Mouse (Mus musculus) hindbrain, embryonic 11.5 days (tissue): Measurements from ENCODE around the gene Camkmt. TPM values are rescaled to one million over a fixed set of nuclear protein-coding genes. Genes with fewer than 3 reads are reported as not detected.

Experiments
- ATAC-seq: fragments of 200-750 bp; cut with Nextera tagmentation; 2 replicates; pipeline ENCODE4 v1.8.0; 2017; ENCODE audit warnings: mild to moderate bottlenecking, moderate TSS enrichment, moderate library complexity; ENCODE audit not compliant: low FRiP score
- DNase-seq: peaks from one replicate; pipeline ENCODE4 v3.0.0-alpha.2; 2015; ENCODE audit warnings: low spot score
- H3K27ac ChIP-seq: fragments of 300-500 bp; sonication (generic); 2 replicates; pipeline ENCODE4 v1.5.1; 2014; ENCODE audit warnings: mild to moderate bottlenecking, low read depth, low read length
- H3K27me3 ChIP-seq: fragments of 300-500 bp; sonication (generic); 2 replicates; pipeline ENCODE4 v1.6.1; 2014; ENCODE audit warnings: mild to moderate bottlenecking, low read length, moderate library complexity, mixed read lengths; ENCODE audit not compliant: control insufficient read depth, insufficient read depth
- H3K36me3 ChIP-seq: fragments of 300-500 bp; sonication (generic); 2 replicates; pipeline ENCODE4 v1.6.1; 2014; ENCODE audit warnings: mild to moderate bottlenecking, low read length, moderate library complexity, mixed read lengths; ENCODE audit not compliant: control insufficient read depth, insufficient read depth
- H3K4me1 ChIP-seq: fragments of 300-500 bp; sonication (generic); replicated peaks from 2 replicates; pipeline ENCODE4 v1.6.1; 2014; ENCODE audit warnings: low read length, mixed read lengths; ENCODE audit not compliant: control insufficient read depth, insufficient read depth
- H3K4me2 ChIP-seq: fragments of 300-500 bp; sonication (generic); replicated peaks from 2 replicates; pipeline ENCODE4 v1.6.1; 2014; ENCODE audit warnings: mild to moderate bottlenecking, low read depth, low read length
- H3K4me3 ChIP-seq: fragments of 300-500 bp; sonication (generic); 2 replicates; pipeline ENCODE4 v1.5.1; 2014; ENCODE audit warnings: low read depth, low read length
- H3K9ac ChIP-seq: fragments of 300-500 bp; sonication (generic); 2 replicates; pipeline ENCODE4 v1.6.1; 2014; ENCODE audit warnings: low read depth, low read length
- H3K9me3 ChIP-seq: fragments of 300-500 bp; sonication (generic); 2 replicates; pipeline ENCODE4 v1.6.1; 2016; ENCODE audit warnings: low read length; ENCODE audit not compliant: control insufficient read depth
- WGBS: fragments of 180-500 bp; shearing (Covaris S2); extraction: QIAGEN DNeasy Blood & Tissue Kit; methylation state at CpG from one replicate; pipeline ENCODE4 v1.1.7; 2014; 5-methylcytosine and 5-hydroxymethylcytosine counted together
- polyA plus RNA-seq: library from polyadenylated mRNA; unstranded; fragments of >200 nt; fragmentation: Nextera tagmentation; extraction: Ambion mirVana; gene quantifications from 2 replicates; pipeline ENCODE4 v1.2.1, GENCODE M21; 2014

The Camkmt gene
- polyA plus RNA-seq, 1 experiment from 2014 or later: 16.7 TPM

- H3K4me2 ChIP-seq: no peak overlapping the region
- H3K9me3 ChIP-seq: no peaks in the 10 kb centered on the region
- DNase-seq (peak; percentile 45), ATAC-seq (no peak)
- no peak overlapping the region for H3K27ac ChIP-seq
- H3K36me3 ChIP-seq: no peaks in the 10 kb centered on the region
- H3K4me3 ChIP-seq: no peak overlapping the region
- WGBS: 4% methylated on average over 10 of the region's 10 CpGs
- H3K4me1 ChIP-seq: peaks cover 6% of the 10 kb centered on the region; the same call in 1 of the 2 replicates
- H3K9ac ChIP-seq: no peak overlapping the region
- H3K27me3 ChIP-seq: peaks cover 77% of the 10 kb centered on the region
Measured at GRCm38 (mm10) chr17:85489488-85489980, 399.2 kb downstream of the Camkmt start.

GRCm38 (mm10) chr17:85491491-85491890 lies 401.1 kb downstream of the Camkmt start:
- no peaks in the 10 kb centered on the region for H3K36me3 ChIP-seq
- WGBS: 71% methylated on average over 3 of the region's 3 CpGs
- DNase-seq: no peak

GRCm38 (mm10) chr17:85493521-85493920 lies 403.2 kb downstream of the Camkmt start:
- Histone ChIP-seq H3K4me2 (no peak overlapping the region), H3K9me3 (no peaks in the 10 kb centered on the region), H3K27ac (no peak overlapping the region), H3K36me3 (no peaks in the 10 kb centered on the region), H3K27me3 (peaks cover 41% of the 10 kb centered on the region), H3K4me3 (no peak overlapping the region), H3K4me1 (no peaks in the 10 kb centered on the region), H3K9ac (no peak overlapping the region)
- ATAC-seq (no peak), DNase-seq (no peak)
- 83% methylated on average over 4 of the region's 4 CpGs for WGBS

More at GRCm38 (mm10) chr17:85491491-85491890, 401.1 kb downstream of the Camkmt start:
- H3K27ac ChIP-seq: no peak overlapping the region
- no peak overlapping the region for H3K9ac ChIP-seq
- H3K4me1 ChIP-seq: peaks cover 5% of the 10 kb centered on the region; the same call in 1 of the 2 replicates
- H3K27me3 ChIP-seq: peaks cover 59% of the 10 kb centered on the region
- ATAC-seq: no peak
- no peak overlapping the region for H3K4me3 ChIP-seq
- no peaks in the 10 kb centered on the region for H3K9me3 ChIP-seq
- no peak overlapping the region for H3K4me2 ChIP-seq

GRCm38 (mm10) chr17:85495012-85495754 lies 404.8 kb downstream of the Camkmt start:
- no peak overlapping the region for H3K4me2 ChIP-seq
- H3K9me3 ChIP-seq: no peaks in the 10 kb centered on the region
- ATAC-seq (no peak), DNase-seq (no peak)
- peaks cover 24% of the 10 kb centered on the region for H3K27me3 ChIP-seq
- H3K27ac ChIP-seq: no peak overlapping the region
- no peak overlapping the region for H3K9ac ChIP-seq
- H3K4me1 ChIP-seq: no peaks in the 10 kb centered on the region
- WGBS: 91% methylated on average over 3 of the region's 3 CpGs
- no peaks in the 10 kb centered on the region for H3K36me3 ChIP-seq
- H3K4me3 ChIP-seq: no peak overlapping the region

- Histone ChIP-seq H3K4me3 (no peak overlapping the region), H3K36me3 (no peaks in the 10 kb centered on the region), H3K27me3 (peaks cover 18% of the 10 kb centered on the region; the same call in 1 of the 2 replicates), H3K4me2 (no peak overlapping the region), H3K27ac (no peak overlapping the region), H3K4me1 (no peaks in the 10 kb centered on the region), H3K9ac (no peak overlapping the region), H3K9me3 (no peaks in the 10 kb centered on the region)
- no peak for DNase-seq
- ATAC-seq: no peak
- WGBS: 87% methylated on average over 6 of the region's 6 CpGs
Measured at GRCm38 (mm10) chr17:85495871-85496270, 405.5 kb downstream of the Camkmt start.

GRCm38 (mm10) chr17:85504888-85505287 lies 414.5 kb downstream of the Camkmt start:
- H3K27me3 ChIP-seq: no peaks in the 10 kb centered on the region
- H3K36me3 ChIP-seq: no peaks in the 10 kb centered on the region
- ATAC-seq (no peak), DNase-seq (no peak)
- no peaks in the 10 kb centered on the region for H3K4me1 ChIP-seq
- H3K27ac ChIP-seq: no peak overlapping the region
- H3K9me3 ChIP-seq: no peaks in the 10 kb centered on the region
- H3K9ac ChIP-seq: no peak overlapping the region
- no peak overlapping the region for H3K4me3 ChIP-seq
- no peak overlapping the region for H3K4me2 ChIP-seq

- no peak for DNase-seq
- WGBS: 86% methylated on average over 15 of the region's 15 CpGs
- H3K4me3 ChIP-seq: no peak overlapping the region
- H3K9me3 ChIP-seq: no peaks in the 10 kb centered on the region
- no peak overlapping the region for H3K4me2 ChIP-seq
- no peak overlapping the region for H3K27ac ChIP-seq
- no peaks in the 10 kb centered on the region for H3K27me3 ChIP-seq
- no peak overlapping the region for H3K9ac ChIP-seq
- no peak for ATAC-seq
- H3K36me3 ChIP-seq: no peaks in the 10 kb centered on the region
- no peaks in the 10 kb centered on the region for H3K4me1 ChIP-seq
Measured at GRCm38 (mm10) chr17:85506206-85507088, 416.1 kb downstream of the Camkmt start.

- Histone ChIP-seq H3K27me3 (no peaks in the 10 kb centered on the region), H3K27ac (no peak overlapping the region), H3K4me1 (no peaks in the 10 kb centered on the region), H3K9ac (no peak overlapping the region), H3K4me3 (no peak overlapping the region), H3K9me3 (no peaks in the 10 kb centered on the region), H3K36me3 (no peaks in the 10 kb centered on the region), H3K4me2 (no peak overlapping the region)
- 86% methylated on average over 4 of the region's 4 CpGs for WGBS
- DNase-seq: no peak
- no peak for ATAC-seq
Measured at GRCm38 (mm10) chr17:85507089-85507460, 416.7 kb downstream of the Camkmt start.
